Mouse (Mus musculus): Measurements from ENCODE around the gene Itpkb. TPM values are rescaled to one million over a fixed set of nuclear protein-coding genes. Genes with fewer than 3 reads are reported as not detected.

The Itpkb gene
- total and polyA plus RNA-seq, 3 experiments = 3.4 to 9.2 TPM; not detected in 1

GRCm38 (mm10) chr1:180312286-180312685 is 18.0 kb upstream of the Itpkb start:
- no peak for TF ChIP-seq CHD1 (IDR thresholded peaks at IDR 0.05; ENCODE audit: low read depth, low read length)
- TF ChIP-seq POLR2AphosphoS5 (IDR thresholded peaks at IDR 0.05; ENCODE audit: borderline replicate concordance, low read depth, low read length) = no peak
- no peak for TF ChIP-seq USF1 (IDR thresholded peaks at IDR 0.05; ENCODE audit: low read depth, low read length)
- TF ChIP-seq RAD21 (IDR thresholded peaks at IDR 0.05; ENCODE audit: low read depth, low read length) = no peak
- no peak for TF ChIP-seq MAX (IDR thresholded peaks at IDR 0.05; ENCODE audit: low read length)
- TF ChIP-seq ETS1 (IDR thresholded peaks at IDR 0.05; ENCODE audit: low read depth, low read length) = no peak
- no peak for TF ChIP-seq TAL1 (IDR thresholded peaks at IDR 0.05; ENCODE audit: low read length)
- no peak for TF ChIP-seq SIN3A (IDR thresholded peaks at IDR 0.05; ENCODE audit: low read length)
- no peak for TF ChIP-seq ZNF384 (IDR thresholded peaks at IDR 0.05; ENCODE audit: low read depth, low read length)
- TF ChIP-seq RCOR1 (IDR thresholded peaks at IDR 0.05; ENCODE audit: low read depth, low read length) = no peak
- no peak for TF ChIP-seq POLR2AphosphoS2 (IDR thresholded peaks at IDR 0.05; ENCODE audit: low read length)
- TF ChIP-seq NELFE (IDR thresholded peaks at IDR 0.05; ENCODE audit: low read depth, low read length) = no peak
- TF ChIP-seq CTCF (IDR thresholded peaks at IDR 0.05 in 2 of 3, conservative IDR thresholded peaks at IDR 0.05 in 1 of 3; ENCODE audit: control insufficient read depth in 1 of 3, insufficient read depth in 1 of 3, low read depth in 2 of 3, low read length in 3 of 3, poor library complexity in 1 of 3, severe bottlenecking in 1 of 3) = no peak
- TF ChIP-seq ELF1 (IDR thresholded peaks at IDR 0.05; ENCODE audit: low read depth, low read length) = no peak
- TF ChIP-seq TBP (IDR thresholded peaks at IDR 0.05; ENCODE audit: low read depth, low read length) = no peak
- TF ChIP-seq NRF1 (IDR thresholded peaks at IDR 0.05; ENCODE audit: insufficient read depth, low read depth, low read length, poor library complexity, severe bottlenecking) = no peak
- TF ChIP-seq HCFC1 (IDR thresholded peaks at IDR 0.05; ENCODE audit: low read depth, low read length) = no peak
- no peak for TF ChIP-seq GABPA (IDR thresholded peaks at IDR 0.05; ENCODE audit: low read depth, low read length)
- Histone ChIP-seq H3K36me3 (ENCODE audit: control insufficient read depth in 1 of 2, insufficient read depth in 2 of 2, low read length in 2 of 2) (peaks cover 0 to 9% of the 10 kb centered on the region in 2 experiments; a peak in 2 of 4 replicates), H3K27me3 (ENCODE audit: control insufficient read depth in 1 of 2, insufficient read depth in 2 of 2, low read length in 2 of 2) (no peaks in the 10 kb centered on the region; a peak in 1 of 4 replicates), H3K9ac (ENCODE audit: control insufficient read depth, low read depth, low read length, poor library complexity, severe bottlenecking) (no peak overlapping the region), H3K27ac (ENCODE audit: control insufficient read depth, low read depth, low read length) (no peak overlapping the region), H3K79me2 (ENCODE audit: control insufficient read depth, insufficient read depth, low read length, poor library complexity) (no peaks in the 10 kb centered on the region), H3K4me3 (ENCODE audit: control insufficient read depth in 1 of 2, insufficient read depth in 1 of 2, low read depth in 2 of 2, low read length in 2 of 2) (no peak overlapping the region), H3K4me1 (ENCODE audit: control insufficient read depth in 1 of 2, insufficient read depth in 2 of 2, low read length in 2 of 2) (peaks cover 2 to 16% of the 10 kb centered on the region in 2 experiments; a peak in 3 of 4 replicates), H3K9me3 (replicated peaks; ENCODE audit: insufficient read depth, low read length) (no peaks in the 10 kb centered on the region)
- DNase-seq (ENCODE audit: low read depth, low spot score) = no peak

GRCm38 (mm10) chr1:180312792-180313311 is 17.4 kb upstream of the Itpkb start:
- H3K4me1 ChIP-seq (ENCODE audit: control insufficient read depth in 1 of 2, insufficient read depth in 2 of 2, low read length in 2 of 2) = peaks cover 4 to 15% of the 10 kb centered on the region in 2 experiments
- no peaks in the 10 kb centered on the region for H3K79me2 ChIP-seq (ENCODE audit: control insufficient read depth, insufficient read depth, low read length, poor library complexity)
- no peaks in the 10 kb centered on the region; a peak in 1 of 4 replicates for H3K27me3 ChIP-seq (ENCODE audit: control insufficient read depth in 1 of 2, insufficient read depth in 2 of 2, low read length in 2 of 2)
- no peak overlapping the region for H3K27ac ChIP-seq (ENCODE audit: control insufficient read depth, low read depth, low read length)
- no peak for DNase-seq (ENCODE audit: low read depth, low spot score)
- no peaks in the 10 kb centered on the region for H3K9me3 ChIP-seq (replicated peaks; ENCODE audit: insufficient read depth, low read length)
- H3K9ac ChIP-seq (ENCODE audit: control insufficient read depth, low read depth, low read length, poor library complexity, severe bottlenecking) = no peak overlapping the region
- H3K4me3 ChIP-seq (ENCODE audit: control insufficient read depth in 1 of 2, insufficient read depth in 1 of 2, low read depth in 2 of 2, low read length in 2 of 2) = no peak overlapping the region
- no peak for TF ChIP-seq MYB (IDR thresholded peaks at IDR 0.05; ENCODE audit: low read depth, low read length)
- no peak for TF ChIP-seq ZKSCAN1 (IDR thresholded peaks at IDR 0.05; ENCODE audit: low read depth, low read length)
- TF ChIP-seq NELFE (IDR thresholded peaks at IDR 0.05; ENCODE audit: low read depth, low read length) = no peak
- no peak for TF ChIP-seq MAX (IDR thresholded peaks at IDR 0.05; ENCODE audit: low read length)
- no peak for TF ChIP-seq USF1 (IDR thresholded peaks at IDR 0.05; ENCODE audit: low read depth, low read length)
- TF ChIP-seq JUND (IDR thresholded peaks at IDR 0.05; ENCODE audit: low read depth, low read length) = no peak
- no peak for TF ChIP-seq MEF2A (IDR thresholded peaks at IDR 0.05; ENCODE audit: extremely low read depth, insufficient replicate concordance, low read depth, low read length, poor library complexity, severe bottlenecking)
- no peak for TF ChIP-seq USF2 (IDR thresholded peaks at IDR 0.05; ENCODE audit: borderline replicate concordance in 1 of 2, insufficient read depth in 1 of 2, low read depth in 1 of 2, low read length in 2 of 2)
- TF ChIP-seq CHD1 (IDR thresholded peaks at IDR 0.05; ENCODE audit: low read depth, low read length) = no peak
- H3K36me3 ChIP-seq (ENCODE audit: control insufficient read depth in 1 of 2, insufficient read depth in 2 of 2, low read length in 2 of 2) = peaks cover 0 to 9% of the 10 kb centered on the region in 2 experiments; a peak in 2 of 4 replicates

Measured in MEL (cell line).